Mouse (Mus musculus): ENCODE measurements at regions not wholly inside any gene's neighbourhood (a gene's known extent, or its start where the extent isn't known, plus 50 kb on each side); places are given as distances from the start of the nearest gene placed in this dataset.

DNA sequence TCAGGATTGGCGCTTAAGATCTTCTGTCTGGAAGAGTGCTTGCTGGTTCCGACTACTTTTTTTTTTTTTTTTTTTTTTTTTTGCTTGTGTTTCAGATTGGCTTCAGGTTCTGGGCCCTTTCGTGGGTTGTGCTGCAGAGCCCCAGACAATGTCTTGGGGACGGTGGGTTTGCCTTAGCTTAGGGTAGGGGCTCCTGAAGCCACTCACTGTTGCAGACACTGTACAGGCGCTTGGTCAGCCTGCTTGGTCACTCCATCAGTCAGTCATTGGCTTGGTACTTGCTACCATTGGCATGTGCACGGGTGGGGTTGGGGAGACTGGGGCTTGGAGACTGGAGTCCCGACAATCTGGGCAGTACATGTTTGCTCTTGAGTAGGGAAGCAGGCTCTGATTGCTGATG is 91.5 kb upstream of the Ccnd1 start:
- Histone ChIP-seq H3K4me3 (ENCODE audit: control insufficient read depth in 1 of 2, insufficient read depth in 1 of 2, low read depth in 2 of 2, low read length in 2 of 2) (no peak overlapping the region), H3K9ac (ENCODE audit: control insufficient read depth, low read depth, low read length, poor library complexity, severe bottlenecking) (no peak overlapping the region), H3K36me3 (ENCODE audit: control insufficient read depth in 1 of 2, insufficient read depth in 2 of 2, low read length in 2 of 2) (no peaks in the 10 kb centered on the region), H3K27me3 (ENCODE audit: control insufficient read depth in 1 of 2, insufficient read depth in 2 of 2, low read length in 2 of 2) (no peaks in the 10 kb centered on the region), H3K79me2 (ENCODE audit: control insufficient read depth, insufficient read depth, low read length, poor library complexity) (no peaks in the 10 kb centered on the region), H3K4me1 (ENCODE audit: control insufficient read depth in 1 of 2, insufficient read depth in 2 of 2, low read length in 2 of 2) (no peaks in the 10 kb centered on the region), H3K27ac (ENCODE audit: control insufficient read depth, low read depth, low read length) (no peak overlapping the region), H3K9me3 (replicated peaks; ENCODE audit: insufficient read depth, low read length) (no peaks in the 10 kb centered on the region)
- DNase-seq (ENCODE audit: low read depth, low spot score) = no peak
- TF ChIP-seq ETS1 (IDR thresholded peaks at IDR 0.05; ENCODE audit: low read depth, low read length) = no peak
- TF ChIP-seq JUND (IDR thresholded peaks at IDR 0.05; ENCODE audit: low read depth, low read length) = no peak
- TF ChIP-seq UBTF (IDR thresholded peaks at IDR 0.05; ENCODE audit: borderline replicate concordance, insufficient read depth, low read depth, low read length) = no peak
- no peak for TF ChIP-seq GABPA (IDR thresholded peaks at IDR 0.05; ENCODE audit: low read depth, low read length)
- TF ChIP-seq CHD1 (IDR thresholded peaks at IDR 0.05; ENCODE audit: low read depth, low read length) = no peak
- TF ChIP-seq ZKSCAN1 (IDR thresholded peaks at IDR 0.05; ENCODE audit: low read depth, low read length) = no peak
- TF ChIP-seq MAFK (IDR thresholded peaks at IDR 0.05; ENCODE audit: borderline replicate concordance, low read depth, low read length) = no peak
- TF ChIP-seq USF2 (IDR thresholded peaks at IDR 0.05; ENCODE audit: borderline replicate concordance in 1 of 2, insufficient read depth in 1 of 2, low read depth in 1 of 2, low read length in 2 of 2) = no peak
- no peak for TF ChIP-seq POLR2AphosphoS5 (IDR thresholded peaks at IDR 0.05; ENCODE audit: borderline replicate concordance, low read depth, low read length)
- TF ChIP-seq CHD2 (IDR thresholded peaks at IDR 0.05; ENCODE audit: low read length) = no peak
- TF ChIP-seq MYB (IDR thresholded peaks at IDR 0.05; ENCODE audit: low read depth, low read length) = no peak
- TF ChIP-seq RCOR1 (IDR thresholded peaks at IDR 0.05; ENCODE audit: low read depth, low read length) = no peak
- no peak for TF ChIP-seq USF1 (IDR thresholded peaks at IDR 0.05; ENCODE audit: low read depth, low read length)
- no peak for TF ChIP-seq ZMIZ1 (IDR thresholded peaks at IDR 0.05; ENCODE audit: low read depth, low read length)
- no peak for TF ChIP-seq TBP (IDR thresholded peaks at IDR 0.05; ENCODE audit: low read depth, low read length)
- TF ChIP-seq SIN3A (IDR thresholded peaks at IDR 0.05; ENCODE audit: low read length) = no peak
- no peak for TF ChIP-seq E2F4 (IDR thresholded peaks at IDR 0.05; ENCODE audit: borderline replicate concordance, low read depth, low read length)
- TF ChIP-seq POLR2AphosphoS2 (IDR thresholded peaks at IDR 0.05; ENCODE audit: low read length) = no peak
- no peak for TF ChIP-seq MAZ (IDR thresholded peaks at IDR 0.05; ENCODE audit: low read depth, low read length)
- TF ChIP-seq TAL1 (IDR thresholded peaks at IDR 0.05; ENCODE audit: low read length) = no peak

- Histone ChIP-seq H3K36me3 (ENCODE audit: control insufficient read depth in 1 of 2, insufficient read depth in 2 of 2, low read length in 2 of 2) (no peaks in the 10 kb centered on the region), H3K27ac (ENCODE audit: control insufficient read depth, low read depth, low read length) (no peak overlapping the region), H3K79me2 (ENCODE audit: control insufficient read depth, insufficient read depth, low read length, poor library complexity) (no peaks in the 10 kb centered on the region), H3K4me3 (ENCODE audit: control insufficient read depth in 1 of 2, insufficient read depth in 1 of 2, low read depth in 2 of 2, low read length in 2 of 2) (no peak overlapping the region), H3K9me3 (replicated peaks; ENCODE audit: insufficient read depth, low read length) (no peaks in the 10 kb centered on the region), H3K27me3 (ENCODE audit: control insufficient read depth in 1 of 2, insufficient read depth in 2 of 2, low read length in 2 of 2) (no peaks in the 10 kb centered on the region), H3K4me1 (ENCODE audit: control insufficient read depth in 1 of 2, insufficient read depth in 2 of 2, low read length in 2 of 2) (no peaks in the 10 kb centered on the region), H3K9ac (ENCODE audit: control insufficient read depth, low read depth, low read length, poor library complexity, severe bottlenecking) (no peak overlapping the region)
- TF ChIP-seq UBTF (IDR thresholded peaks at IDR 0.05; ENCODE audit: borderline replicate concordance, insufficient read depth, low read depth, low read length) (no peak), MAX (IDR thresholded peaks at IDR 0.05; ENCODE audit: low read length) (no peak), MXI1 (IDR thresholded peaks at IDR 0.05; ENCODE audit: low read depth, low read length) (no peak), ZC3H11A (IDR thresholded peaks at IDR 0.05; ENCODE audit: low read depth, low read length) (no peak), NELFE (IDR thresholded peaks at IDR 0.05; ENCODE audit: low read depth, low read length) (no peak), TBP (IDR thresholded peaks at IDR 0.05; ENCODE audit: low read depth, low read length) (no peak), USF2 (IDR thresholded peaks at IDR 0.05; ENCODE audit: borderline replicate concordance in 1 of 2, insufficient read depth in 1 of 2, low read depth in 1 of 2, low read length in 2 of 2) (no peak), POLR2A (IDR thresholded peaks at IDR 0.05; ENCODE audit: control insufficient read depth in 1 of 2, insufficient read depth in 1 of 2, low read depth in 1 of 2, low read length in 2 of 2, poor library complexity in 1 of 2) (no peak), ZNF384 (IDR thresholded peaks at IDR 0.05; ENCODE audit: low read depth, low read length) (no peak), NRF1 (IDR thresholded peaks at IDR 0.05; ENCODE audit: insufficient read depth, low read depth, low read length, poor library complexity, severe bottlenecking) (no peak), SMC3 (IDR thresholded peaks at IDR 0.05; ENCODE audit: low read depth, low read length) (no peak), RCOR1 (IDR thresholded peaks at IDR 0.05; ENCODE audit: low read depth, low read length) (no peak), POLR2AphosphoS5 (IDR thresholded peaks at IDR 0.05; ENCODE audit: borderline replicate concordance, low read depth, low read length) (no peak), E2F4 (IDR thresholded peaks at IDR 0.05; ENCODE audit: borderline replicate concordance, low read depth, low read length) (no peak), CHD1 (IDR thresholded peaks at IDR 0.05; ENCODE audit: low read depth, low read length) (no peak), POLR2AphosphoS2 (IDR thresholded peaks at IDR 0.05; ENCODE audit: low read length) (no peak), CHD2 (IDR thresholded peaks at IDR 0.05; ENCODE audit: low read length) (no peak), TAL1 (IDR thresholded peaks at IDR 0.05; ENCODE audit: low read length) (no peak), USF1 (IDR thresholded peaks at IDR 0.05; ENCODE audit: low read depth, low read length) (no peak)
- no peak for DNase-seq (ENCODE audit: low read depth, low spot score)
Observed at GRCm38 (mm10) chr7:145030635-145031141, 91.0 kb upstream of the Ccnd1 start.
